Mouse (Mus musculus): ENCODE measurements around the gene Rad9b. TPM values are rescaled to one million over a fixed set of nuclear protein-coding genes. Genes with fewer than 3 reads are reported as not detected.

Gene Rad9b
- polyA plus RNA-seq, 1 experiment from 2014 or later: 10.8 TPM

DNA sequence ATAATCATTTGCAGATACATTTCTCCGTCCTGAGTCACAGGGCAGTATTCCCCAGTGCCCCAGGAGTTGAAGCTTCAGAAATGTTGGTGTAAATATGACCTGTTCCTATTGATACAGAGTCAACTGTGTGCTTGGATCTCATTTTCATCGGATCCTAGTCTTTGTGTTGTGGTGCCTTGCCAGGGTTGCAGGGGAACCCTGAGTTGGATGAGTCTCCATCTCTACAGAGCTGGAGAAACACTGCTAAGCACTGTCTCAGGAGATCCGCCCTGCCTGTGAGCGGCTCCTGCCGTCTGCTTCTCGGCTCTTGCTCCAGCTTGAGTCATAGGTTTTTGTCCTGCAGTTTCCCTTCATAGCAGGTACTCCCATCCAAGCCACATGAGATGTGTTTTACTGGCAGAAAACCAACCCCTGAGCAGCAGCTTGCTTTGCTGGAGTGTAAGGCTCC, 53.9 kb downstream of the Rad9b start:
- Histone ChIP-seq H3K4me1 (ENCODE audit: control insufficient read depth, insufficient read depth, low read length) (peaks cover 3% of the 10 kb centered on the region; the same call in 1 of the 2 replicates), H3K36me3 (ENCODE audit: control insufficient read depth, insufficient read depth, low read length) (no peaks in the 10 kb centered on the region), H3K4me2 (ENCODE audit: low read depth, severe bottlenecking) (no peak overlapping the region), H3K9me3 (ENCODE audit: control insufficient read depth, low read length) (no peaks in the 10 kb centered on the region), H3K27ac (replicated peaks; ENCODE audit: low read depth, low read length) (no peak overlapping the region), H3K27me3 (ENCODE audit: control insufficient read depth, insufficient read depth, low read length) (no peaks in the 10 kb centered on the region), H3K4me3 (ENCODE audit: low read depth, low read length) (no peak overlapping the region), H3K9ac (ENCODE audit: low read length) (no peak overlapping the region)
- DNase-seq (ENCODE audit: low spot score) (no peak), ATAC-seq (ENCODE audit: insufficient number of reproducible peaks, low FRiP score, low TSS enrichment, low read depth) (no peak)
- 89% methylated on average over 6 of the region's 6 CpGs for WGBS

DNA sequence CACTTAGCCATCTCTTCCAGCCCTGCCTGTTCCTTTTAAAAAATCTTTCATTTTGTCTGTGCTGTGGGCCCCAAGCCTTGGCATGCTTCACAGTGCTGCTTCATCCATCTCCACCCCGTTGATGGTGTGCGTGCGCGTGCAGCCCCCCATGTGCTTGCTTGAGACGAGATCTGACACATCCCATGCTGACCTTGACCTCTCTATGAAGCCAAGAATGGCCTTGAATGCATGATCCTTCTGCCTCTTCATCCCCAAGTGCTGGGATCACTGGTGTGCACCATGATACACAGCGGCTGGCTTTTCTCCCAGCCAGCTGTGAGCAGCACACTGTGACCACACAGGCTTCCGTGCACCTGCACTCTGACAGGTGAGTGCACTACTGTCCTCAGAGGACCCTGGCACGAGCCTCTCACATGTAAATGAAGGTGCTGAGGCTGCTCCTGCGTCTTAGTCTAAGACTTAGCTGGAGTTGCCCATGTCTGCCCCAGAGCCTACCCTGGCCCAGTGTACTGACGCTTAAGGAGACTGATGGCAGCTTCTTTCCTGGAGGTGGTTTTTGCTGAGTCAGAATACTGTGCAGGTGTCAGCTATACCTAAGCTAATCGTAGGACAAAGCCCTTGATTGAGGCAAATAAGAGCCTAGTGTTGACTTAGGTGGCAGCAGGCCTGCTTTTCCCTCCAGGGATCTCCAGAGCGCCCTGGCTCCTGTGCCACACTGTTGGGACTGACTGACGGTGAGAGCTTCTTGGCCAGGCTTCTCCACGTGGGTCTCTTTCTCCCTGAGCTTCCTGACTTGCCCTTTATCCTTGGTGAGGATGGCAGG, 58.7 kb downstream of the Rad9b start:
- Histone ChIP-seq H3K4me1 (ENCODE audit: control insufficient read depth, insufficient read depth, low read length) (0 out of 2 replicates have a peak, but pooled peaks cover 2% of the 10 kb centered on the region), H3K4me2 (ENCODE audit: low read depth, severe bottlenecking) (no peak overlapping the region), H3K4me3 (ENCODE audit: low read depth, low read length) (no peak overlapping the region), H3K27me3 (ENCODE audit: control insufficient read depth, insufficient read depth, low read length) (no peaks in the 10 kb centered on the region), H3K27ac (replicated peaks; ENCODE audit: low read depth, low read length) (no peak overlapping the region), H3K9me3 (ENCODE audit: control insufficient read depth, low read length) (no peaks in the 10 kb centered on the region), H3K9ac (ENCODE audit: low read length) (no peak overlapping the region), H3K36me3 (ENCODE audit: control insufficient read depth, insufficient read depth, low read length) (no peaks in the 10 kb centered on the region)
- 83% methylated on average over 14 of the region's 14 CpGs for WGBS
- no peak for ATAC-seq (ENCODE audit: insufficient number of reproducible peaks, low FRiP score, low TSS enrichment, low read depth)
- DNase-seq (ENCODE audit: low spot score): no peak

DNA sequence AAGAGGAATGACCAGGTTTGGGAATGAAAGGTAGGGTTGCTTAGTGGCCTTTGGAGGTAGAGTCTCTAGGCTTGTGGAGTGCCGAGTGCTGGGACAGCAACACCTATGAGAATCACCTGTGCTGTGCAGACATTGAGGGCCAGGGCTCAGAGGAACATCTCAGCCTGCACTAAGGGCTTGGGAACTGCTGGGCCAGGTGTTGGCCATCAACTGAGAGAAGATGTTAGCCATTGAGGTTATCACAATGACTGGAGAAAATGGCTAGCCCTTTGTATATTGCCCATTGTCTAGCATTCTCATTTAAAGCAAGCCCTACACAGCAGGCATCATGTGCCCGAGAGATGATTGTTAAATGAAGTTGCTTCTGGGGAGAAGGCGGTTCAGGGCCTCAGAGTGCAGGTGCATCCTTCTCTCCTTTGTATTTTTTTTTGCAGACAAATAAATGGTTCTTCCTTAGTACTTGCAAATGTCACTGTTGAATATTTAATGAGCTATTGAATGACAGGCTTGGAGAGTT, 59.8 kb downstream of the Rad9b start:
- H3K9me3 ChIP-seq (ENCODE audit: control insufficient read depth, low read length): no peaks in the 10 kb centered on the region
- H3K4me2 ChIP-seq (ENCODE audit: low read depth, severe bottlenecking): no peak overlapping the region
- 0 out of 2 replicates have a peak, but pooled peaks cover 2% of the 10 kb centered on the region for H3K4me1 ChIP-seq (ENCODE audit: control insufficient read depth, insufficient read depth, low read length)
- no peak overlapping the region for H3K27ac ChIP-seq (replicated peaks; ENCODE audit: low read depth, low read length)
- DNase-seq (ENCODE audit: low spot score) (no peak), ATAC-seq (ENCODE audit: insufficient number of reproducible peaks, low FRiP score, low TSS enrichment, low read depth) (no peak)
- 84% methylated on average over 3 of the region's 3 CpGs for WGBS
- H3K27me3 ChIP-seq (ENCODE audit: control insufficient read depth, insufficient read depth, low read length): no peaks in the 10 kb centered on the region
- no peaks in the 10 kb centered on the region for H3K36me3 ChIP-seq (ENCODE audit: control insufficient read depth, insufficient read depth, low read length)
- H3K9ac ChIP-seq (ENCODE audit: low read length): no peak overlapping the region
- H3K4me3 ChIP-seq (ENCODE audit: low read depth, low read length): no peak overlapping the region

DNA sequence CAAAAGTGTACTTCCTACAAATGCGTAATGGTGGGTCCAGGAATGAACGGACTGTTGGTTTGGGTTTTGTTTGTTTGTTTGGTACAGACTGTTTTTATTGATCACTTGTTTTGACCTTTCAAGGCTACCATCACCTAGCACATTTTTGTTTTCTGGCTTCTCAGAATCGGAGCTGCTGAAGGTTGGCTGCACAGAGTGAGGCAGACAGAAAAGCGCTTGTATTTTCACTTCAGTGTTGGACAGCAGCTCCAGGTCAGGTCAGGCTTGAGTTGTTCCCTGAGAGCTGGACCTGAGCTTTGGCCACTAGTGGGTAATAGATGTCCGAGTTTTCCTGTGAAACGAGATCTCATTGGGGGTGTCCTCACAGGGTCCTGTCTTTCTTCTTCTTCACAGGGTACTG, 60.9 kb downstream of the Rad9b start:
- Histone ChIP-seq H3K4me2 (ENCODE audit: low read depth, severe bottlenecking) (no peak overlapping the region), H3K36me3 (ENCODE audit: control insufficient read depth, insufficient read depth, low read length) (no peaks in the 10 kb centered on the region; the same call in 1 of the 2 replicates), H3K4me1 (ENCODE audit: control insufficient read depth, insufficient read depth, low read length) (0 out of 2 replicates have a peak, but pooled peaks cover 2% of the 10 kb centered on the region), H3K27me3 (ENCODE audit: control insufficient read depth, insufficient read depth, low read length) (no peaks in the 10 kb centered on the region), H3K4me3 (ENCODE audit: low read depth, low read length) (no peak overlapping the region), H3K9ac (ENCODE audit: low read length) (no peak overlapping the region), H3K27ac (replicated peaks; ENCODE audit: low read depth, low read length) (no peak overlapping the region), H3K9me3 (ENCODE audit: control insufficient read depth, low read length) (no peaks in the 10 kb centered on the region)
- ATAC-seq (ENCODE audit: insufficient number of reproducible peaks, low FRiP score, low TSS enrichment, low read depth) (no peak), DNase-seq (ENCODE audit: low spot score) (no peak)
- 70% methylated on average over 6 of the region's 6 CpGs for WGBS

DNA sequence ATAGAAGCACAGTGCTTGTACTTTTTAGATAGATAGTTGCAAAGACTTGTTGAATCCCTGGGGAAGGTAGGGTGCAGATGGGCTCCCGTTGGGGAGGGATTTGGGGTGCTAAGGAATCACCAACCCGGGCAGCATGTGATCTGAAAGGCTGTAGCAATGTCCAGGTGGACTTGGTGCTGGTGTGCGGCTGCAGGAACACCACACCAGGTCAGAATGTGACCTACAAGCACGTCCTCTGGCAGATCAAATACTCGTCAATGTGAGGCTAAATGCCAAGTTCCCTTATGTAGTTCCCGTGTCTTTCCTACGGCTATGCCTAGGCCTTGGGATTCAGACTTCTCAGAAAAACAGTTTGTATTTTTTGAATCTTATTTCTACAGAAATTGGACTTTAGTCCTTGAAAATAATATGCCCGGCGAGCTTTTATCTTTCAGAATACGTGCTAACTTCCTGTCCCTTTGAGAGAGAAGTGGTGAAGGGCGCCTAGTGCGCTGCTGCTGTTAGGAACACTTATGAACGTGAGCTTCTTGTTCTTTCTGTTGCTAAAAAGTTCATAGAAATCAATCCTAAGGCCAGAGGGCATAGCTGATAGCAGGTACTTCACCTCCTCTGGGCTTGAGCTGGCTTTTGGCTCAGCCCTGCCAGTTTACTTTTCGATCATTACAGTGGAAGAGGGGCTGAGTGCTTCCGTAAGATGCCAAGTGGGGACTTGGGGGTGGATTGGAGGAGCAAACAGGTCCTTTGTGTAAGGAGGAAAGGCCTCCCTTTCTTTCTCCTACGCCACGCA, 62.3 kb downstream of the Rad9b start:
- H3K4me2 ChIP-seq (ENCODE audit: low read depth, severe bottlenecking): no peak overlapping the region
- H3K27me3 ChIP-seq (ENCODE audit: control insufficient read depth, insufficient read depth, low read length): no peaks in the 10 kb centered on the region
- 79% methylated on average over 17 of the region's 17 CpGs for WGBS
- no peaks in the 10 kb centered on the region for H3K9me3 ChIP-seq (ENCODE audit: control insufficient read depth, low read length)
- DNase-seq (ENCODE audit: low spot score) (no peak), ATAC-seq (ENCODE audit: insufficient number of reproducible peaks, low FRiP score, low TSS enrichment, low read depth) (no peak)
- 0 out of 2 replicates have a peak, but pooled peaks cover 2% of the 10 kb centered on the region for H3K4me1 ChIP-seq (ENCODE audit: control insufficient read depth, insufficient read depth, low read length)
- H3K4me3 ChIP-seq (ENCODE audit: low read depth, low read length): no peak overlapping the region
- no peak overlapping the region for H3K9ac ChIP-seq (ENCODE audit: low read length)
- no peak overlapping the region for H3K27ac ChIP-seq (replicated peaks; ENCODE audit: low read depth, low read length)
- no peaks in the 10 kb centered on the region; the same call in 1 of the 2 replicates for H3K36me3 ChIP-seq (ENCODE audit: control insufficient read depth, insufficient read depth, low read length)

DNA sequence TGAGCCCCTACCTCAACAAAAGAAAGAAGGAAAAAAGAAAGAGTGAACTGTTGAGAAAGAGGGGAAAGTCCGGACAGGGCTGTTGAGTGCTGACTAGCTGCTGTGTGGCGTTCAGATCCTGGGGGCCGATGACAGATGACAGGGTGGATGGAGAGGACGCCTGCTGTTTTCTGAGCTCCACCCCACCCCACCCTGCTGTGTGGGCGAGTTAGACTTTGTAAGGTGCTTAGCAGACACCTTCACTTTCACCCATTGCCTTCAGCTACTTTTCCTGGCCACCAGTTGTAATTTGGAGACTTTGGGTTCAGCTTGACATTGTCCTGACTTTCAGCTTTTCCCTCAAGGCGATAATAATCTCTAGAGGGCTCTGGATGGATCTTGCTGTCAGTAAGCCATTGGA, 62.9 kb downstream of the Rad9b start:
- ATAC-seq (ENCODE audit: insufficient number of reproducible peaks, low FRiP score, low TSS enrichment, low read depth): no peak
- H3K27me3 ChIP-seq (ENCODE audit: control insufficient read depth, insufficient read depth, low read length): no peaks in the 10 kb centered on the region
- H3K4me3 ChIP-seq (ENCODE audit: low read depth, low read length): no peak overlapping the region
- no peak overlapping the region for H3K27ac ChIP-seq (replicated peaks; ENCODE audit: low read depth, low read length)
- peaks cover 4% of the 10 kb centered on the region for H3K4me1 ChIP-seq (ENCODE audit: control insufficient read depth, insufficient read depth, low read length)
- H3K9me3 ChIP-seq (ENCODE audit: control insufficient read depth, low read length): no peaks in the 10 kb centered on the region
- no peaks in the 10 kb centered on the region; the same call in 1 of the 2 replicates for H3K36me3 ChIP-seq (ENCODE audit: control insufficient read depth, insufficient read depth, low read length)
- no peak overlapping the region for H3K4me2 ChIP-seq (ENCODE audit: low read depth, severe bottlenecking)
- no peak for DNase-seq (ENCODE audit: low spot score)
- H3K9ac ChIP-seq (ENCODE audit: low read length): no peak overlapping the region
- WGBS: 66% methylated on average over 6 of the region's 6 CpGs

DNA sequence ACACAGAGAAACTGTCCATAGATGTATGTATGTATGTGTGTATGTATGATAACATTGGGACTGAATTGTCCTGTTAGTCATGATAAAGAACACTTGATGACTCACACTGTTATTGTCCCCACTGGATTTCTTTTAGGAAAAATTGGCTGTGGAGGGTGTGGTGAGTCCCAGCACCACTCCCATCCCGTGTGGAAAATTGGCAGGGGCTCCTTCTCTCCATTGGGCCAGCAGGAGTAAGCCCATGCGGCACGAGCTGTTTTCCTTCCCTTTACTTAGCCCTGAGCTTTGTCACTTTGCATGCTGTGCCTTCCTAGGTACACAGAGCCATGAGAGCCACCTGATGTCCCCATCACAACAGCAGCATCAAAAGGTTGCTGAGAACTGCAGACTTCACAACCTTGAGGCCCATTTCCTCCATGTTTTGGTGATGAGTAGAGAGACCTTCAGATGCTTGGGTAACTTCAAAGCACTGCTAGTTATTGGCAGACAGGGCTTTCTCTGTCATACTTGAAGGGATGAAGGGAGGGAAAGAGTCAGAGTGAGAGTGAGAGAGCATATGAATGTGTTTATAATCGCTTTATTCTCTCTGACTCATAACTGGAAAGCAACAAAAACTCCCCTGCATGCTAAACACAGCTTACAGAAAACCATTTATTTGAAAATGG, 65.8 kb downstream of the Rad9b start:
- ATAC-seq (ENCODE audit: insufficient number of reproducible peaks, low FRiP score, low TSS enrichment, low read depth): no peak
- no peaks in the 10 kb centered on the region for H3K9me3 ChIP-seq (ENCODE audit: control insufficient read depth, low read length)
- H3K27ac ChIP-seq (replicated peaks; ENCODE audit: low read depth, low read length): no peak overlapping the region
- no peaks in the 10 kb centered on the region for H3K27me3 ChIP-seq (ENCODE audit: control insufficient read depth, insufficient read depth, low read length)
- 91% methylated on average over 4 of the region's 4 CpGs for WGBS
- DNase-seq (ENCODE audit: low spot score): no peak
- H3K4me1 ChIP-seq (ENCODE audit: control insufficient read depth, insufficient read depth, low read length): peaks cover 14% of the 10 kb centered on the region
- H3K4me3 ChIP-seq (ENCODE audit: low read depth, low read length): no peak overlapping the region
- H3K36me3 ChIP-seq (ENCODE audit: control insufficient read depth, insufficient read depth, low read length): no peaks in the 10 kb centered on the region; the same call in 1 of the 2 replicates
- no peak overlapping the region for H3K4me2 ChIP-seq (ENCODE audit: low read depth, severe bottlenecking)
- no peak overlapping the region for H3K9ac ChIP-seq (ENCODE audit: low read length)

DNA sequence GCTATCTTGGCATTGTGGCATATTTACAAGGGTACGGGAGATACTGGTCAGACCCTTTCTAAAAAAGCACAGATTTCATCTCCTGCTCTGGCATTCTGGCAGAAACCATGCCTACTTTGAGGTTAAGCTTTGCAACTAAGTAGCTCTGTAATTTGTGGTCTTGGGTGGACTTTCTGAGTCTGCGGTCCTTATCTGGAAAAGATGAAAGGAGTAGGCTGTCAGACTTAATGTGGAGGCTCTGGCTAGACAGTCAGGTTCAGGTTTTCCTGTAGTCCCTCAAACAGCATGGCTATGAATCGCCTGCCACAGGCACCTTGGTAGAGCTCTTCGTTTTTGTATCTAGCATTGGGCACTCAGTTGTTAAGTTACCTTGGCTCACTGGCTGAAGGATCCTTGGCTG, 67.0 kb downstream of the Rad9b start:
- ATAC-seq (ENCODE audit: insufficient number of reproducible peaks, low FRiP score, low TSS enrichment, low read depth) (no peak), DNase-seq (ENCODE audit: low spot score) (no peak)
- no peaks in the 10 kb centered on the region; the same call in 1 of the 2 replicates for H3K36me3 ChIP-seq (ENCODE audit: control insufficient read depth, insufficient read depth, low read length)
- H3K4me3 ChIP-seq (ENCODE audit: low read depth, low read length): no peak overlapping the region
- no peaks in the 10 kb centered on the region for H3K9me3 ChIP-seq (ENCODE audit: control insufficient read depth, low read length)
- no peak overlapping the region for H3K27ac ChIP-seq (replicated peaks; ENCODE audit: low read depth, low read length)
- H3K4me2 ChIP-seq (ENCODE audit: low read depth, severe bottlenecking): no peak overlapping the region
- peaks cover 12% of the 10 kb centered on the region for H3K4me1 ChIP-seq (ENCODE audit: control insufficient read depth, insufficient read depth, low read length)
- 83% methylated on average over 4 of the region's 4 CpGs for WGBS
- H3K9ac ChIP-seq (ENCODE audit: low read length): no peak overlapping the region
- no peaks in the 10 kb centered on the region for H3K27me3 ChIP-seq (ENCODE audit: control insufficient read depth, insufficient read depth, low read length)
